Mouse (Mus musculus) right cerebral cortex, postnatal 4 days (tissue): ENCODE results near the gene Hs2st1.
A peak's percentile ranks its signal among the peaks of the same experiment; 100 is the strongest.

Experiments
- DNase-seq: peaks from one replicate; pipeline ENCODE4 v3.0.0-alpha.2; 2022

Gene Hs2st1

GRCm38 (mm10) chr3:144380921-144381320 lies 189.1 kb downstream of the Hs2st1 start:
- peak; percentile 68 for DNase-seq

- no peak for DNase-seq
Measured at GRCm38 (mm10) chr3:144379801-144380200, 190.2 kb downstream of the Hs2st1 start.
